Mouse (Mus musculus) spleen, postnatal 4 days (tissue): Measurements from ENCODE around the gene Mesp1.
"Not testable (repeated sequence)": the region's sequence is repeated elsewhere in the genome, so short reads cannot be mapped to it uniquely, and the experiment has no call there.

Source experiments
- DNase-seq, 2 experiments: peaks; one replicate each; pipeline ENCODE4 v3.0.0; 2022; ENCODE audit warnings: low spot score in 2 of 2

Mesp1 gene

DNA sequence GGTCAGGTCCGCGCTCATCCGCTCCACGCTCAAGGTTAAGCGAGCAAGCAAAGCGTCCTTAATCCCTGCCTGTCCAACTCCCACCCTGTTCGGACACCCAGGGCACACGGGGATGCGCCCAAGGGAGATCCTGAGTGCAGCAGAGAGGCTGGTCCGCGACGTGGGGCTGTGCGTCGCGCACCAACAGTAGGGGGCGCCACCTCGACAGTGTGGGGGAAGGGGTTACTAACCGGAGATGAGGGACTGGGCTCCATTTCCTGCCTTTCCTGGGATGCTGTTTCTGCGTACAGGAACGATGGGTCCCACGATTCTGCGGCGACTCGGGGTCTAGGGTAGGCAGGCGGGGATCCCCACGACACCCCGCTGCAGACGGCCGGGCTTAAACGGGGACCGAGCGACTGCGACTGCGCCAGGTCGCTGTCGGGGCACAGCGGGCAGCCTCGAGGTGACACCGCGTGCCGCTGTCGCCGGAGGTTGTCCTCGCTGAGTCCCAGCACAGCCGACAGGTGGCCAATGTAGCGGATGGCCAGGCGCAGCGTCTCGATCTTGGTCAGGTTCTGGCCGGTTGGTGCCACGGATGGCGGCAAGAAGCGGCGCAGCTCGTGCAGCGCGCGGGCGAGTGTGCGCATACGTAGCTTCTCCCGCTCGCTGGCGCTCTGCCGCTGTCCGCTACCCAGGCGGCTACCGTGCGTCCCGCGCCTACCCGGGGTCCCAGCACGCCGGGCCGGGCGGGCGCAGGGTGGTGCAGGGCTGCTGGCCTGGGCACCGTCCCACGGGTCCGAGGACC is 760 bp downstream of the Mesp1 start:
- DNase-seq = peak; percentile 22 to 68

DNA sequence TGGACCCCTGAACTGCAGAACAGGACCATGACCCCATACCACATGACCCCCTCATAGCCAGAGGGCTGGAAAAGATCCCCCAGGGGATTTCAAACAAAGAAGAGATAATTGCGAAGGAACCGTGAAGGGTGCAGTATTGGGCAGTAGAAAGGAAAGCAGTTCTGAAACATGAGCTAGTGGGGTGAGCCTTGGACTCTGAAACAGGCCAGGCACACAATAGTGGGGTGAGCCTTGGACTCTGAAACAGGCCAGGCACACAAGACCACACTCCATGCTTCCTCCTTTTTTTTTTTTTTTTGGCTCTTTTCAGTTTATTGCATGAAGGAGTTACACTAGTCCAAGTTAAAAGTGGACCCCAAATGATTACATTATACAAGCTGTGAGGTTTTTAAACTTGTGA is 3.8 kb downstream of the Mesp1 start:
- DNase-seq = not testable (repeated sequence)

DNA sequence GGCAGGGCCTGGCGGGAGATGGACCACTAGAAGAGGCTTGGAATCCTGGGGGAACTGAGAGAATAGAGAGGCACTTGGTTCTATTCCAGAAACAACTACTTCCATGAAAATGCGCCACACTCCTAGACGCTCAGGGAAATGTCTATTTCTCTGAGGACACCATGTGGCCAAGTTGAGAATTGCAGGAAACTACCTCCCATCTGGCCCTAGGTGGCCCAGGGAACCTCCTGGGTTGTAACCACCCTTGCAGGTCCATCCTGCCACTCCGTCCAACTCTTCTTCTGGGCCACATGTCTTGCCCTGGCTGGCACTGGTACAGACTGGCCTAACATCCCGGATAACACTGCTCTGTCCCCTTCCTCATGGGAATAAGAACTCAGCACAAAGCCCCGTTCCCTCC is 7.3 kb downstream of the Mesp1 start:
- peak; percentile 42 to 81 for DNase-seq

DNA sequence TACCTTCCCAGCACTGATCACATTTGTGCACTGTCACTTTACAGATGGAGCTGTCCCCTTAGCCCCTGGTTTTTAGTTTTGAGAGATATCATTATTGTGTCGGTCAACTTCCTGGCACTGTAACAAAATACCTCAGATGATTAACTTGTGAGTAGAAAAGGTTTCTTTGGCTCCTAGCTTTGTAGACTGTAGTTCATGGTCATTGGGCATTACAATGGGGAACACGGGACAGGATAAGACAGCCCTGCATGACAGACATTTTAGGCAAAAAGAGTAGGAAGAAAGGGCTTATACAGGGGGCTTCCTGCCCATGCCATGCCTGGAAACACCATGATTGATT is 11.1 kb downstream of the Mesp1 start:
- no peak for DNase-seq

DNA sequence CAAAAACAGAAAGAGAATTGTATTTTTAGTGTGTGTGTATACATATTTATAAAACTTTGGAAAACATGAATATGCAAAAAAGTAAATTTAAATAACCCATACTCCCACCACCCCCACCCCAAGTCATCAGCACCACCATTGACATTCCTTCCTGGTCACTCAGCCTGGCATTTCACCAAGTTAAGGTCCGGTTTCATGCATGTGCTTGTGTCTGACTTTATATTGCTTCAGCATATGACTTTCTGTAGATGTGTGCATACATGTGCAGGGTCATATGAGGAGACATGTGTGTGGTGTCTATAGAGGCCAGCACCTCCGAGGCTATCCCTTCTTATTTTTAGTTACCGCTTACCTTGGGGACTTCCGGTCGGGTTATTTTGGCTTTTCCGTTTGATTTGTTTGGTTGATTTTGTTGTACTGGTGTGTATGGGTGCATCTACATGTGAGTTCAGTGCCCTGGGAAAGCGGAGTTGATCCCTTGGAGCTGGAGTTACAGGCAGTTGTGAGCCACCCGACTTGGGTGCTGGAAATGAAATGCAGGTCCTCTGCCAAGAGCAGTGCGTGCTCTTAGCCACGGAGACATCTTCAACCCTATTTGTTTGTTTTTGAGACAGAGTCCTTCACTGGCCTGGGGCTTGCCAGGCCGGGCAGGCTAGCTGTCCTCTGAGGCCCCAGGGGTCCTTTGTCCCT is 11.6 kb downstream of the Mesp1 start:
- no peak for DNase-seq

DNA sequence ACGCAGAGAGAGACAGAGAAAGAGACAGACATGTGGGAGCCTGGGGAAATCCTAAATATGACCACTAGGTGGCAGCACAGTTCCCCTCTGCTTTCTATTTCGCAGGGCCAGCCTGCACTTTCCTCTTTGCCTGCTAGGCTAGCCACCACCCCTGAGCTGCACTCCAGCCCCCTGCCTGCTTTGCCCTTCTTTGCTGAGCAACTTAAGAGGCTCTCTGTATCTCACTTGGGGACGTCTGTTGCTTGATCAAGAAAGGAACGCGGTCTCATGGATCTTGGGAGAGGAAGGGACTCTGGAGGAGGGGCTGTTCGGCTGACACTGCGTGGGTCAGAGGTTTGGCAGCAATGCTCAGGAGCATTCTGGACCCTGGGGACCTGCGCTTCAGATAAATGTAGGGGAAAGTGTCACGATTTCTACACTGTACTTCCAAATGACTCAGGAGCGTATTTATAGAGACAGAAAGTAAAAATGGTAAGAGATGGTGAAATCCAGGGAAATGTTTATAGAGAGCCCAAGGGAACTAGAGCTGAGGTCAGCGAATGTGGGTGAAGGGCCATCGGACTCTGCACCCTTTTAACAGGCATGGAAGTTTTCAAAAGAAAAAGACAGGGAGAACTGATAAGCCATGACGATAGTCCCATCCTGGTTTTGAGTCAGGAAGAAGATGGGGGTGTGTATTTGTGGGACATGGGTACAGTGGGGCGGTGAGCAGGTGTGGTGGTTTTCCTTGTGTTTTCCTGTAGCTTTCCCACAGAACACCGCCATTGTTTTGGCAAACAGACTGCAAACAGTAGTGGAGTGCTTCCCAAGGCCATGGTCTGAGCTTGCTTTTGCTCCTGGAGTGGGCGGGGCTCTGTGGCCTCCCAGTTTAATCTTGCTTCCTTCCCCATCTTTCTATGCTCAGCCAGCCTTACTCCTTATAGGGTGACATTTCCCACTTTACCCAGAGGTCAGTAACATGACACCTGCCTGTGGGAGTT is 12.7 kb downstream of the Mesp1 start:
- DNase-seq = peak; percentile 57 to 84

DNA sequence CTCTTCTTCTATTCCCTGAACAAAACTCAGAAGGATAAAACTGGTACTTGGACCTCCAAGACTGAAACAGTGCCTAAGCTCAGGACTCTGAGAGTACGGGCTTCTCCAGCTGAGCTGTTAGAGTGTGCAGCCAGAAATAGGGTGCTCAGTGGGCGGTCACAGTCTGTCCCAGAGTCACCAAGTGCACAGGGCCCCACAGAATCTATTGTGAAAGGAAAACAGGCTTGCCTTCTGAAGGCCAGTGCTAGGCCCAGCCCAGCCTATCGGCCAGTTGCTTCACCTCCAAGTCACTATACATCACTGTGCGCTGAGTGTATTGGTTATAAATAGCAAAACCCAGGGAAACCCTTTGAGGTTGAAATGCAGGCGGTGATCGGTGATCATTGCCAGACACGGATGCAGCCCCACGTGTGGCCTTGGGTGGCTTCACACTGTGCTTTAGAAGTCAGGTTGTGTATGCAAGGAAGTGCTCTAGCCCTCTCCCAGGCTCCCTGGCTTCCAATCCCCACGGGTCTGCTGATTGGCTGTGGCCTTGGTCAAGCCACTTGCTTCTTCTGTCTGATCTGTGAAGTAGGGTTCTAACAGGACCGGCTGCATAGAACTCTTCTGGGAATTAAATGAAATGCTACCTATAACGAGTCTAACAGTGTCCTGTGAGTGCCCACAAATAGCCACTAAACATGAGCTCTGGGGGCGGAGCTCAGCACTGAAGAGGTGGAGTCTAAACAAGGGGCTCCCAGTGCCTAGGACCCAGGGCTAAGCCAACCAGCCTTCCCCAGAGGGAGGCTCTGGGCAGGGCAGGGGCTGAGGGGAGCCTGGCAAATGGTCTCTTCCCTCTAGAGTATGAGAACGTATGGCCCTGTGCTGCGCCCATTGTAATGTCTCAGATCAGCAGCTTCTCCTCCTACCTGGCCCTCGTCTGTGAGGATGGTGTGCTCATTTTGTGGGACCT is 21.8 kb downstream of the Mesp1 start:
- no peak for DNase-seq

DNA sequence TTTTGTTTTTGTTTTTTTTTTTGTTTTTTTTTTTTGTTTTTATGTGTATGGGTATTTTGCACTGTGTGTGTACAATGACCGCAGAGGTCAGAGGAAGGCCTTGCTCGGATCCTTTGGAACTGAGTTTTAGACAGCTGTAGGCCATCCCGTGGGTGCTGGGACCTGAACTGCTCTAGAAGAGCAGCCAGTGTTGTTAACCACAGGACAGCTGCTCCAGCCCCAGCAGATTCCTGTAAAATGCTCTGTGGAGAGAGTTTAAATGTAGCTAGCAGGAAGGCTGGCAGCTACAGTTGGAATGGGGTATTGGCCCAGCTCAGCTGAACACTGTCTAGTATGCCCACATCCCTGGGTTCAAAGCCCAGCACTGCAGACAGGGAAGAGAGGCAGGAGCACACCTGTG is 23.9 kb downstream of the Mesp1 start:
- DNase-seq = no peak

DNA sequence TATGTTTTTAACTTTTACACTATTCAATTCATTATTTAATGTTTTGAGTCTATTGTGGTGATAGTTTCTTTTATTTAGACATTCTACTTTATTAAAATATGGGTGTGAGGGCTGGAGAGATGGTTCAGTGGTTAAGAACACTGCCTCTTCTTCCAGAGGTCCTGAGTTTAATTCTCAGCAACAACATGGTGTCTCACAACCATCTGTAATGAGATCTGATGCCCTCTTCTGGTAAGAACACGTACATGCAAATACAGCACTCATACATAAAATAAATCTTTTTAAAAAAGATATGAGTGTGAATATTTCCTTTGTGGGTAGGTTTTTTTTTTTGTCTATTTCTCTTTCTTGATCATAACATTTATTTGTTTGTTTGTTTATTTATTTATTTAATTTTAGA is 27.6 kb downstream of the Mesp1 start:
- no peak for DNase-seq

DNA sequence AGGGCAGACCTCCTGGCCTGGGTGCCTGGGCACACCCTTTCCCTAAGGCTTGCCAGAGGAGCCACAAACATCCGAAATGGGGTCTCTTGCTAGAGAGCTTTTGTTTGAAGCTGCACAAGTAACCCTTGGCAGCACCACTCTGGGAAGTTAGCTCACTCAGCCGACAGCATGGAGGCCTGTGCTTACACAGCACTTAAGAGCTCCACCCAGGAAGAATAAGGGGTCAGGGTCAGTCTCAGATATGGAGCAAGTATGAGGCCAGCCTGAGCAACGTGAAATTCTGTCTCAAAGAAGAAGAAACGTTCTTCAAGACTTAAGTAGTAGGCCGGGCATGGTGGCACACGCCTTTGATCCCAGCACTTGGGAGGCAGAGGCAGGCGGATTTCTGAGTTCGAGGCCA is 31.5 kb downstream of the Mesp1 start:
- no peak for DNase-seq

DNA sequence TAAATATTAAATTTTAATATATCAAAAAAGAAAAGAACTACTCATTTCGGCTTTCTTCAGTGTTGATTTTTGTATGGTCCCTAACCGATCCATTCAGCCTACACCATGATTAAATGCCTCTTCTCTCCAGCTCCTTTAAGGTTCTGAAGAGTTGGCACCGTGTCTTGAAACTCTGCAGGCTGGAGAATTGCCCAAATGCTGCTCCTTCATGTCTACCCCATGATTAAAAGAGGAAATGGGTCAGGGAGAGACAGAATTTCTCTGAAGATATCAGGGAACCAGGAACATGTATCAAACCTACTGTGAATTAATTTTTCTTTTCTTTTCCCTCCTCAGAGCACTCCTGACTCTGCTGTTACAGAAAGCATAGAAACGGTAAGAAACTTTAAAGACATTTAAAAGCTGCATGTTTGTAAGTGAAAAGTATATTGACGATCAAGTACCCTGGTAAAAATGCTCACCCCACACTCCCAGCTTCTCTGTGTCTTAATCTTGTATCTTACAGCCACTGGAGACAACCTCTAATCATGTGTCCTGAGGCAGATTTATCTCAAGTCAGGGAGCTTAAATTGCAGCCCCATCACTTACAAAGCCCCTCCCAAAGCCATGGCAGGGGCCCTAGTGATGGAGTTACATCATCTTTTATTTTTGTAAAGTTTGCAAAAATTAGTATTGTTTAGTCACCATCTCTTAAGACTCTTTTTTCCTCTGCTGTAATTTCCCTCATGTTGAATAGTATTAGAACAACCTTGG is 32.3 kb downstream of the Mesp1 start:
- DNase-seq = no peak

DNA sequence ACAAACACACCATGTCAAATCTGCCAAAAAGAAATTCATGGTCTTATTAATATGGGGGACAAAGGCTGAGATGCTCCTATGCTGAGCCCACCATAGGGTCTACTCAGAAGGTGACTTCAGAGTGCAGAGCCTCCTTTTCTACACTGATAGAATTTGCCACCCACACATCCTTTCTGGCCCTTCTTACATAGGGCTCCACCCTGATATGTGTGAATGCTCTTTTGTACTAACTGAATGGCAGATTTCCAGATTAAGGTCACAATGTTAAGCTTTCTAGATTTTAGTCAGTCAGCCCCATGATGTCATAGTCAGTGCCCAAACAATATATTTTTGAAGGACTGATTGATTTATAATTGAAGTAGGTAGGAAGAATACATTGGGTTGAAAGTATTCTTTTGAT is 33.8 kb downstream of the Mesp1 start:
- DNase-seq = no peak

DNA sequence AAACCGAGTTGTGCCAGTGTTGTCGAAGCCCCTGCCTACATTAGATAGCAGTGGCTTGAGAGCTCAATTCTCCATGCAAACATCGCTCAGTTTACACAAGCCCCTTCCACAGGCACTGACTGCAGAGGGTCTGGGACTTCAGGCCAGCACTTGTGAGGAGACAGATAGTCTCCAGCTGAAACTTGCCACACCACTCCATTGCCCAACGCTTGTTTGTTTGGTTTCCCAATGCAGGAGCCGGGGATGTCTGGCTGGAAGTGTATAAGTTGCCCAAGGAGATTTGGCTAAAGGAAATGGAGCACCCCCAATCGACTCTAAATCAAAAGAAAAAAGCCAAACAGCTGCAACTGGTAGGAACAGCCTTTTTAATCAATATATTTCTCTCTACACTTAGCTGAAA is 35.4 kb downstream of the Mesp1 start:
- no peak for DNase-seq

DNA sequence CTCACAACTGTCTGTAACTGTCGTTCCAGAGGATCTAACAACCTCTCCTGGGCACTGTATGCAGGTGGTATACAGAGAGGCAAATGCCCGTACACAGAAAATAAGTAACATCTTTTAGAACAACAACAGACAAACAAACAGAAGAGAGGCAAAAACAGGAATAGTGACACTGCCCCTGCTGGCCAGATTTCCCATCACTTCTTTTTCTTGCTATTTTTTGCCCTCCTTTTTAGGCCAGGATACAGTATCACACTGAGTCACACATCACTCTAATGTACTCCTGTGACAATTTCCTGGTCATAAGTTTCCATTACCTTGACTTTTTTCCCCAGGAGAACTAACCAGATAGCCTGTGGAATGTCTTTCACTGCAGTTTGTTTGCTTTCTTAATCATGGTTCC is 37.3 kb downstream of the Mesp1 start:
- no peak for DNase-seq

DNA sequence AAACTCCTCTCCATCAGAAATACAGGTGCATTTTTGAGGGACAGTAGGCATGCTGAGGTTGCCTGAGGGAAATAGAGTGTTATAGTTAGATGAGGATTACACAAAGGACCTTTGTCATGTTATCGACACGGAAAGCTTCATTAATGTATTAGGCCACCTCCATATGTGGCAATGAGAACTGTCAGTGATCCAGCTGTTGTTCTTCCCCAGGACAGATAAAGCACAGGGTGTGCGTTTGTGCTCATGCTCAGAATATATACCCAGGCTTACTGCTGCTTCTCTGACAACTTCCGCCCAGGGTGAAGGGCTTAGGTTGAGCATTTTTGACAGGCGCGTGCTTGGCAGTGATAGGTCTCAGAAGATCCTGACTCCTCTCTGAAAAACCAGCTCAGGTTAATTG is 44.1 kb downstream of the Mesp1 start:
- no peak for DNase-seq

DNA sequence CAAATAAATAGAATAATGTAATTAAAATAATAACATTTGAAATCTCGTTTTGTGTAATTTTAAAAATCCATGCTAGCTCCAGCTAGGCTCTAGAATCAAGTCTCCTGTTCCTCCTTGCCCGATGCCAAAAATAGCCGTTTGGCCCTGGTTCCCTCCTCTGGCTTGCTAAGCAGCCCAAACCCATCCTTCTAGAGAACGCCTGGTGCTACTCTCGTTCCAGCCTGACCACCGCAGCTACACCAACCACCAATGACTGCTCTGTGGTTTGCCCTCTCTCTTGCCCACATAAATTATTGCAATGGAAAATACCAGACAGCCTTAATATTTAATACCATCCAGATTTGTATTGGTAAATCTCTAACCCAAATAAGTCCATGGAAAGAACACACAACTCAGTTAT is 45.9 kb downstream of the Mesp1 start:
- no peak for DNase-seq

DNA sequence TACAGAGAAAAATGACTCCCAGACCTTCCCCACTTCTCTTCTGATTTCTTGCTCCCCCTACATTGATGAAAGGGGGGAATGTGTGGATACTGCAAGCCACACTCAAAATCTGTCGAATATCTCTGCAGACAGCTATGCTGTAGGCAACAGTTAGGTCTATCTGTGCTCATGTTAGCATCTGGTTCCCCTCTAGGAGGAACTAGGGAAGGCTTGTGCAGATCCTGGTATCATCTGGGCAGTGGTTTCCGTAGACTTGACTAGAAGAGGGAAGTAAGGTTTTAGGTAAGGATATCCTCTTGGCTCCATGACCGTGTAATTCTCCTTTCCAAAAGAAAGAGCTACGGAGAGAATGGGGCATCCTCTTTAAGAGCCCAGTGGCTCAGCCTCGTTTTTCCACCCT is 49.0 kb downstream of the Mesp1 start:
- no peak for DNase-seq

DNA sequence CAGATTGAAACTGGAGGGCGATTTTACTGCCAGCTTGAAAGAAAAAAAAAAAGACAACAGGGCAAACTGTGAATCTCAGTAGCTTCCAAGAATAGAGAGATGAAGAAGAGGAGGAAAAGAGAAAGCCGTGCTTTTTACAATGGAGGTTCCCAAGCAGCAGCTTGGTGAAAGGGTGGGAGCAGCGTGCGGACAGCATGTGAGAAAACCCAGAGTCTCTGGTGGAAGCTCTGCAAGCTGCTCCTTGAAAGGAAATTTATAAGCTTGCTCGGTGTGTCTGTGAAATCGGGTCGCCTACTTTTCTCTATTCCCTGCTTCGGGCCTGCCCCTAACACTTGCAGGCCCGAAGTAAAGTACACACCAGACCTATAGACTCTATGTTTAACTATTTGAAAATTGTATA is 49.5 kb downstream of the Mesp1 start:
- no peak for DNase-seq

DNA sequence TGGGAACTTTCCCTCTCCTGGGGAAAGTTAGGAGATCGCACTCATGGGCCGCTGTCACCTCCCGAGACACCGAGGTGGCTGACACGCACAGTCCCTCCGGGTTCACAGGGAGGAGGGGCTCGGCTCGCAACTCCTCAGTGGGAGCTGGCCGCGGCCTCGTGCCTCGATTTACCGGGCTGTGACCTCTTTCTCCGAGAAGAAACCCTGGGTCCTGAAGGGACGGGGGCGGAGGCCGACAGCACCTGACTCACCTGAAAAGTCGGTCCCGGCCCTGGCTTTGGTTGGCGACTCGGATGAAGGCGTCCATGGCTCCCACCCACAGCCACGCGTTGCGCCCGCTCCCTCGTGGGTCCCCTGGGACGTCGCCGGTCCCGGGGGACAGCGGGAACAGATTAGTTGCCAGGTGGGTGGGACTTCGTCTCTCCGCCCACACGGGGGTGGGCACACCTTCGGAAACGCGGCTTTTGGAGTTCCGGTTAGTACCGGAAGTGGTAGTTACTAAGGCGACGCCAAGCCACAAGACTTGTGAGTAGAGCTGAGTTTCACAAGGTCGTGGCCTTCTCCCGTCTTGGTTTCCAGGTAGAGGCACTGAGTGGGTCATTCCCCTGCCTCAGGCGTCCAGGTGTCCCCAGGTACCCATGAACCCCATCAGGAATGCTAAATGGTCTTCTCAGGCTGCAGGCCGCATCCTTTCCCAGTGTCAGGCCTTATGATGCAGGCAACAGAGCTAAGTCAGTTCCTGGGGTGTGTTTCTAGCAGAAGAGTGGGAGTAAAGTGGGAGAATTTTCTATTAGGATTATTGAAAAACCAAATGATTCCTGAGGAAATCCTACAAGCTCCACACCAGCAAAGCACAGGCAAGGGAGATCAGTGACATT is 50.7 kb downstream of the Mesp1 start, which contains the start of the genes Pex11a and Wdr93:
Pex11a (minus strand) TSS at position 473 of the 878 bp plus-strand sequence.
Wdr93 (plus strand) TSS at position 505 of the 878 bp plus-strand sequence.
- peak; percentile 73 to 75 for DNase-seq
